Mouse (Mus musculus) heart, postnatal 0 days (tissue): ENCODE measurements around the gene Myo15b. TPM values are rescaled to one million over a fixed set of nuclear protein-coding genes. Genes with fewer than 3 reads are reported as not detected.
"Not testable (repeated sequence)": the region's sequence is repeated elsewhere in the genome, so short reads cannot be mapped to it uniquely, and the experiment has no call there.

Source experiments
- ATAC-seq: fragments of 200-750 bp; cut with Nextera tagmentation; 2 replicates; pipeline ENCODE4 v1.8.0; 2017; ENCODE audit warnings: low read depth, moderate number of reproducible peaks, moderate library complexity; ENCODE audit not compliant: insufficient read depth
- DNase-seq: peaks from one replicate; pipeline ENCODE4 v3.0.0-alpha.2; 2016; ENCODE audit warnings: low spot score
- H3K27ac ChIP-seq: fragments of 300-500 bp; sonication (generic); 2 replicates; pipeline ENCODE4 v1.5.1; 2014; ENCODE audit warnings: low read depth, mild to moderate bottlenecking
- H3K27me3 ChIP-seq: fragments of 300-500 bp; sonication (generic); 2 replicates; pipeline ENCODE4 v1.6.1; 2014; ENCODE audit warnings: low read length, mixed read lengths; ENCODE audit not compliant: control insufficient read depth, insufficient read depth
- H3K36me3 ChIP-seq: fragments of 300-500 bp; sonication (generic); replicated peaks from 2 replicates; pipeline ENCODE4 v1.6.1; 2014; ENCODE audit warnings: low read length, mixed read lengths; ENCODE audit not compliant: control insufficient read depth, insufficient read depth
- H3K4me1 ChIP-seq: fragments of 300-500 bp; sonication (generic); 2 replicates; pipeline ENCODE4 v1.6.1; 2014; ENCODE audit warnings: antibody characterized with exemption; ENCODE audit not compliant: control insufficient read depth, insufficient read depth
- H3K4me2 ChIP-seq: fragments of 300-500 bp; sonication (generic); 2 replicates; pipeline ENCODE4 v1.6.1; 2014; ENCODE audit warnings: low read depth, mild to moderate bottlenecking, low read length, moderate library complexity
- H3K4me3 ChIP-seq: fragments of 300-500 bp; sonication (generic); 2 replicates; pipeline ENCODE4 v1.5.1; 2014; ENCODE audit warnings: low read depth, low read length
- H3K9ac ChIP-seq: fragments of 300-500 bp; sonication (generic); replicated peaks from 2 replicates; pipeline ENCODE4 v1.6.1; 2014; ENCODE audit warnings: low read depth, low read length, mixed read lengths
- H3K9me3 ChIP-seq: fragments of 300-500 bp; sonication (generic); replicated peaks from 2 replicates; pipeline ENCODE4 v1.6.1; 2016; ENCODE audit warnings: low read length; ENCODE audit not compliant: control insufficient read depth
- CTCF ChIP-seq: IDR thresholded peaks from 2 replicates; pipeline ENCODE4 v1.5.1; 2016; ENCODE audit warnings: antibody characterized with exemption, control low read depth, low read depth
- EP300 ChIP-seq: IDR thresholded peaks from 2 replicates; pipeline ENCODE4 v1.6.1; 2016; ENCODE audit warnings: antibody characterized with exemption, low read depth
- WGBS: fragments of 180-500 bp; shearing (Covaris S2); extraction: QIAGEN DNeasy Blood & Tissue Kit; methylation state at CpG from one replicate; pipeline ENCODE4 v1.1.7; 2014; 5-methylcytosine and 5-hydroxymethylcytosine counted together
- polyA plus RNA-seq: library from polyadenylated mRNA; unstranded; fragments of >200 nt; fragmentation: Nextera tagmentation; extraction: Ambion mirVana; gene quantifications from 2 replicates; pipeline ENCODE4 v1.2.1, GENCODE M21; 2015
- total RNA-seq: library from RNA; depleted of rRNA; stranded (reverse); fragments of >200 nt; gene quantifications from 2 replicates; pipeline ENCODE4 v1.2.3, GENCODE M21; 2014; ENCODE audit warnings: low replicate concordance

The Myo15b gene
- total and polyA plus RNA-seq, 2 experiments from 2014 or later = 0.04 TPM; not detected in 1

DNA sequence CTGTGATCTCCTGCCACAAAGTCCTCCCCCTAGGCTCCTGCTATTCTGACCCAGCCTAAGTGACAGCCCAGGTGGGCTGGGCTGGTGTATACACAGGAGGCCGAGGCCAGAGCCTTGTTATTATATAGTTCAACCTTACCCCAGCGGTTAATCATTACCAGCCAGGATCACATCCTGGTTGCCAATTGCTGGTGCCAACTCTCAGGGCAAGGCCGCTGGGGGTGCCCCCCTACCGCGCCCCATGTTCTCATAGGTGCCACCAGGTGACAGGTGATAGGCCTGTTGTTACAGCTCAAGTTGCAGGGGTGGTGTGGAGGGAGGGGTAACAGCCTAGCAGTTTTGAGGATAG lies 14.3 kb upstream of the Myo15b start:
- Histone ChIP-seq H3K9ac (no peak overlapping the region), H3K4me1 (peaks cover 37% of the 10 kb centered on the region), H3K4me2 (no peak overlapping the region), H3K36me3 (peaks cover 26% of the 10 kb centered on the region), H3K27me3 (no peaks in the 10 kb centered on the region), H3K27ac (no peak overlapping the region), H3K4me3 (no peak overlapping the region), H3K9me3 (no peaks in the 10 kb centered on the region)
- DNase-seq (no peak), ATAC-seq (no peak)
- TF ChIP-seq EP300 = no peak
- TF ChIP-seq CTCF = no peak
- 92% methylated on average over 5 of the region's 5 CpGs for WGBS

GRCm38 (mm10) chr11:115844240-115844639 lies 14.0 kb upstream of the Myo15b start:
- peaks cover 26% of the 10 kb centered on the region for H3K36me3 ChIP-seq

GRCm38 (mm10) chr11:115845819-115846218 lies 12.4 kb upstream of the Myo15b start:
- 93% methylated on average over 2 of the region's 2 CpGs for WGBS
- DNase-seq (no peak), ATAC-seq (no peak)
- Histone ChIP-seq H3K27ac (no peak overlapping the region), H3K4me2 (no peak overlapping the region), H3K9ac (no peak overlapping the region), H3K4me1 (peaks cover 21% of the 10 kb centered on the region), H3K27me3 (no peaks in the 10 kb centered on the region), H3K36me3 (peaks cover 36% of the 10 kb centered on the region), H3K4me3 (no peak overlapping the region), H3K9me3 (no peaks in the 10 kb centered on the region)
- no peak for TF ChIP-seq EP300
- TF ChIP-seq CTCF = no peak

More at GRCm38 (mm10) chr11:115844240-115844639, 14.0 kb upstream of the Myo15b start:
- Histone ChIP-seq H3K4me2 (no peak overlapping the region), H3K9ac (no peak overlapping the region), H3K4me3 (no peak overlapping the region), H3K4me1 (peaks cover 33% of the 10 kb centered on the region), H3K27ac (no peak overlapping the region), H3K27me3 (no peaks in the 10 kb centered on the region), H3K9me3 (no peaks in the 10 kb centered on the region)
- WGBS = 81% methylated on average over 8 of the region's 8 CpGs
- no peak for TF ChIP-seq EP300
- ATAC-seq (no peak), DNase-seq (no peak)

GRCm38 (mm10) chr11:115854674-115855073 lies 3.5 kb upstream of the Myo15b start:
- no peak overlapping the region for H3K4me3 ChIP-seq
- peaks cover 22% of the 10 kb centered on the region for H3K27me3 ChIP-seq
- H3K4me1 ChIP-seq = peaks cover 5% of the 10 kb centered on the region
- peaks cover 45% of the 10 kb centered on the region for H3K36me3 ChIP-seq
- 86% methylated on average over 6 of the region's 6 CpGs for WGBS
- no peak overlapping the region for H3K27ac ChIP-seq
- no peaks in the 10 kb centered on the region for H3K9me3 ChIP-seq
- no peak for TF ChIP-seq CTCF
- TF ChIP-seq EP300 = no peak
- no peak for ATAC-seq
- no peak overlapping the region for H3K9ac ChIP-seq
- H3K4me2 ChIP-seq = no peak overlapping the region
- DNase-seq = no peak

DNA sequence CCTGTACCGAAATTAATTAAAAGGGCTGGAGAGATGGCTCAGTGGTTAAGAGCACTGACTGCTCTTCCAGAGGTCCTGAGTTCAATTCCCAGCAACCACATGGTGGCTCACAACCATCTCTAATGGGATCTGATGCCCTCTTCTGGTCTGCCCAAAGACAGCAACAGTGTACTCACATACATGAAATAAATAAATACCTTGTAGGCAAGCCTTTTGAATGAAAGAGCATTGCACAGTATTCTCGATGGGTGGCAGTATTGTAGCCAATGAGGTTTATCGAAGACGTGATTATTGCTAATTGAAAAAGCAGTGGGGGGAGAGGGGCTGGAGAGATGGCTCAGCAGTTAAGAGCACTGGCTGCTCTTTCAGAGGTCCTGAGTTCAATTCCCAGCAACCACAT lies 1.1 kb upstream of the Myo15b start:
- not testable (repeated sequence) for H3K4me2 ChIP-seq, DNase-seq, ATAC-seq, H3K9ac ChIP-seq, H3K27ac ChIP-seq, H3K9me3 ChIP-seq, H3K4me1 ChIP-seq, H3K4me3 ChIP-seq
- peaks cover 23% of the 10 kb centered on the region for H3K36me3 ChIP-seq
- peaks cover 30% of the 10 kb centered on the region for H3K27me3 ChIP-seq
- 94% methylated on average over 4 of the region's 4 CpGs for WGBS

DNA sequence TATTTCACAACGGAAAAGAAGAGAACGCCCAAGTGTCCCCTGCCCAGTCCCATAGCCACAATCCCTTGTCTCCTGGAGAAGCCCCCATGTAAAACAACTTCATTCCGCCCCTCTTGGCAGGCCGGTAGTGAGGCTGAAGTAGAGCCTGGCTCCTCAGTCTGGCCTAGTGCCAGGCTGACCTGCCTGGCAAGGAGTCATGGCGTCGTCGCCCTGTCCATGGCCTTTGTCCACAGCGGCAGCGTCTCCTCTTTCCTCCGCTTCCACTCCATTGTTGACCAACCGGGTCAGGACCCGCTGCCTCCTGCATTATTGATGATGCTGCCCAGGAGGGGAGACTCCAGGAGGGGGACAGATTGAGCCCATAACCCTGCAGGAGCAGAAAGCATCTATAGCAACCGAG lies 270 bp upstream of the Myo15b start:
- Histone ChIP-seq H3K9me3 (no peaks in the 10 kb centered on the region), H3K36me3 (peaks cover 21% of the 10 kb centered on the region), H3K27me3 (peaks cover 31% of the 10 kb centered on the region), H3K4me1 (peaks cover 5% of the 10 kb centered on the region), H3K27ac (no peak overlapping the region), H3K4me2 (no peak overlapping the region), H3K4me3 (no peak overlapping the region), H3K9ac (no peak overlapping the region)
- 46% methylated on average over 13 of the region's 13 CpGs for WGBS
- TF ChIP-seq EP300 (no peak), CTCF (no peak)
- no peak for DNase-seq
- ATAC-seq = no peak
